Mouse (Mus musculus) adipocyte (in vitro differentiated cells): ENCODE results near the gene Cpa1.
A peak's percentile ranks its signal among the peaks of the same experiment; 100 is the strongest.

ENCODE experiments used
- DNase-seq: peaks from one replicate; pipeline ENCODE4 v3.0.0-alpha.2; 2016; ENCODE audit warnings: low spot score

Cpa1 gene

GRCm38 (mm10) chr6:30638674-30639268 lies at the start of gene Cpa1:
TSS of gene Cpa1 (plus strand) at chr6:30639218.
- DNase-seq, result no peak

- DNase-seq, result no peak
These were observed 49.2 kb upstream of the Cpa1 start for GRCm38 (mm10) chr6:30589819-30590218.

- no peak for DNase-seq
These were observed 47.1 kb upstream of the Cpa1 start for GRCm38 (mm10) chr6:30591851-30592404.

GRCm38 (mm10) chr6:30592417-30592974 lies 46.5 kb upstream of the Cpa1 start:
- no peak for DNase-seq

- no peak for DNase-seq
These were observed 44.7 kb upstream of the Cpa1 start for GRCm38 (mm10) chr6:30594364-30594763.

- no peak for DNase-seq
These were observed 42.7 kb upstream of the Cpa1 start for GRCm38 (mm10) chr6:30596230-30596898.

- peak; percentile 45 for DNase-seq
These were observed 39.0 kb upstream of the Cpa1 start for GRCm38 (mm10) chr6:30600033-30600432.

GRCm38 (mm10) chr6:30600995-30601394 lies 38.0 kb upstream of the Cpa1 start:
- no peak for DNase-seq

- no peak for DNase-seq
These were observed 34.6 kb upstream of the Cpa1 start for GRCm38 (mm10) chr6:30604342-30604867.

- DNase-seq, result no peak
These were observed 33.9 kb upstream of the Cpa1 start for GRCm38 (mm10) chr6:30605111-30605510.

GRCm38 (mm10) chr6:30605672-30606071 lies 33.3 kb upstream of the Cpa1 start:
- DNase-seq, result no peak

- no peak for DNase-seq
These were observed 28.3 kb upstream of the Cpa1 start, which contains the start of gene Cpa5 for GRCm38 (mm10) chr6:30610710-30611109. TSS of gene Cpa5 (plus strand) at chr6:30611010.

- DNase-seq, result no peak
These were observed 27.8 kb upstream of the Cpa1 start for GRCm38 (mm10) chr6:30611212-30611611.

- DNase-seq, result no peak
These were observed 24.8 kb upstream of the Cpa1 start for GRCm38 (mm10) chr6:30614251-30614650.

- DNase-seq, result no peak
These were observed 23.3 kb upstream of the Cpa1 start for GRCm38 (mm10) chr6:30615741-30616140.

GRCm38 (mm10) chr6:30616491-30616941 lies 22.5 kb upstream of the Cpa1 start:
- no peak for DNase-seq

GRCm38 (mm10) chr6:30617020-30617958 lies 21.7 kb upstream of the Cpa1 start:
- DNase-seq, result peak; percentile 46

GRCm38 (mm10) chr6:30617959-30618590 lies 20.9 kb upstream of the Cpa1 start:
- DNase-seq, result no peak

- no peak for DNase-seq
These were observed 20.3 kb upstream of the Cpa1 start for GRCm38 (mm10) chr6:30618735-30619134.

GRCm38 (mm10) chr6:30619606-30620005 lies 19.4 kb upstream of the Cpa1 start:
- DNase-seq, result no peak

GRCm38 (mm10) chr6:30620591-30620990 lies 18.4 kb upstream of the Cpa1 start:
- peak; percentile 73 for DNase-seq
